Mouse (Mus musculus): ENCODE results near the gene Pigw. TPM values are rescaled to one million over a fixed set of nuclear protein-coding genes. Genes with fewer than 3 reads are reported as not detected.
"Not testable (repeated sequence)": the region's sequence is repeated elsewhere in the genome, so short reads cannot be mapped to it uniquely, and the experiment has no call there.

Gene Pigw
- polyA plus RNA-seq, 1 experiment: 0.14 TPM

- H3K4me3 ChIP-seq (replicated peaks): no peak overlapping the region
- H3K36me3 ChIP-seq (ENCODE audit: control insufficient read depth): peaks cover 100% of the 10 kb centered on the region
- H3K9me3 ChIP-seq (ENCODE audit: control insufficient read depth, low read length): no peaks in the 10 kb centered on the region
- TF ChIP-seq TAL1 (IDR thresholded peaks at IDR 0.05; ENCODE audit: low read length) (no peak), GATA1 (IDR thresholded peaks at IDR 0.05; ENCODE audit: low read length) (no peak)
- no peaks in the 10 kb centered on the region for H3K27me3 ChIP-seq (ENCODE audit: control insufficient read depth)
- peaks cover under 1% of the 10 kb centered on the region; the same call in 1 of the 2 replicates for H3K4me1 ChIP-seq (ENCODE audit: control insufficient read depth)
These were observed 40.8 kb downstream of the Pigw start for GRCm38 (mm10) chr11:84839330-84839729.

- peaks cover 100% of the 10 kb centered on the region for H3K36me3 ChIP-seq (ENCODE audit: control insufficient read depth)
- H3K4me1 ChIP-seq (ENCODE audit: control insufficient read depth): peaks cover 52% of the 10 kb centered on the region
- H3K27me3 ChIP-seq (ENCODE audit: control insufficient read depth); H3K9me3 ChIP-seq (ENCODE audit: control insufficient read depth, low read length): not testable (repeated sequence)
- peak overlapping the region; percentile 86 for H3K4me3 ChIP-seq (replicated peaks)
These were observed 50.6 kb downstream of the Pigw start for GRCm38 (mm10) chr11:84829495-84829894.

- Histone ChIP-seq H3K27me3 (ENCODE audit: control insufficient read depth) (no peaks in the 10 kb centered on the region), H3K9me3 (ENCODE audit: control insufficient read depth, low read length) (no peaks in the 10 kb centered on the region), H3K4me3 (replicated peaks) (peak within 1 kb of the TSS; percentile 86), H3K36me3 (ENCODE audit: control insufficient read depth) (peaks cover 100% of the 10 kb centered on the region), H3K4me1 (ENCODE audit: control insufficient read depth) (peaks cover 58% of the 10 kb centered on the region)
- TF ChIP-seq TAL1 (IDR thresholded peaks at IDR 0.05; ENCODE audit: low read length) (no peak), GATA1 (IDR thresholded peaks at IDR 0.05; ENCODE audit: low read length) (no peak)
These were observed 51.3 kb downstream of the Pigw start, which contains the start of gene Dhrs11 for GRCm38 (mm10) chr11:84828516-84829399. Gene Dhrs11, minus strand, starts transcription at chr11:84828994.

GRCm38 (mm10) chr11:84827901-84828503, 52.1 kb downstream of the Pigw start:
- peaks cover 66% of the 10 kb centered on the region for H3K4me1 ChIP-seq (ENCODE audit: control insufficient read depth)
- H3K4me3 ChIP-seq (replicated peaks): peak overlapping the region; percentile 86
- TF ChIP-seq GATA1 (IDR thresholded peaks at IDR 0.05; ENCODE audit: low read length): no peak
- TF ChIP-seq TAL1 (IDR thresholded peaks at IDR 0.05; ENCODE audit: low read length): no peak
- no peaks in the 10 kb centered on the region for H3K27me3 ChIP-seq (ENCODE audit: control insufficient read depth)
- peaks cover 100% of the 10 kb centered on the region for H3K36me3 ChIP-seq (ENCODE audit: control insufficient read depth)
- H3K9me3 ChIP-seq (ENCODE audit: control insufficient read depth, low read length): no peaks in the 10 kb centered on the region

- H3K4me1 ChIP-seq (ENCODE audit: control insufficient read depth): peaks cover 71% of the 10 kb centered on the region
These were observed 52.6 kb downstream of the Pigw start for GRCm38 (mm10) chr11:84827492-84827891.

More at GRCm38 (mm10) chr11:84827492-84827891, 52.6 kb downstream of the Pigw start:
- Histone ChIP-seq H3K27me3 (ENCODE audit: control insufficient read depth) (no peaks in the 10 kb centered on the region), H3K36me3 (ENCODE audit: control insufficient read depth) (peaks cover 100% of the 10 kb centered on the region), H3K9me3 (ENCODE audit: control insufficient read depth, low read length) (no peaks in the 10 kb centered on the region), H3K4me3 (replicated peaks) (peak overlapping the region; percentile 86)
- TF ChIP-seq TAL1 (IDR thresholded peaks at IDR 0.05; ENCODE audit: low read length) (no peak), GATA1 (IDR thresholded peaks at IDR 0.05; ENCODE audit: low read length) (no peak)

Other genes starting within 250 kb of the Pigw start
- 2.5 and 2.6 TPM in 2 replicates for gene Mrm1, start 60.8 kb downstream of the Pigw start, polyA plus RNA-seq (2012)
- gene Dhrs11, start 51.3 kb downstream of the Pigw start, polyA plus RNA-seq (2012): 45.7 and 48.5 TPM in 2 replicates
- 10.5 and 13.1 TPM in 2 replicates for gene Ggnbp2, start 9.5 kb downstream of the Pigw start, polyA plus RNA-seq (2012)
- 1.1 and 1.2 TPM in 2 replicates for gene Myo19, start 137 bp downstream of the Pigw start, polyA plus RNA-seq (2012)
- gene Znhit3, start 36.1 kb upstream of the Pigw start, polyA plus RNA-seq (2012): 0.20 and 0.47 TPM in 2 replicates
- gene Car4, start 77.5 kb upstream of the Pigw start, polyA plus RNA-seq (2012): not detected in 2 replicates

Data from erythroblast, embryonic 14.5 days (primary cell).